Mouse (Mus musculus): ENCODE measurements around the gene Cers6.

Gene Cers6

GRCm38 (mm10) chr2:69019821-69020489, 158.7 kb downstream of the Cers6 start:
- no peak for DNase-seq (ENCODE audit: low spot score)

GRCm38 (mm10) chr2:69020636-69021310, 159.5 kb downstream of the Cers6 start:
- DNase-seq (ENCODE audit: low spot score): no peak

GRCm38 (mm10) chr2:69021516-69021915, 160.3 kb downstream of the Cers6 start:
- no peak for DNase-seq (ENCODE audit: low spot score)

- DNase-seq (ENCODE audit: low spot score): no peak
Observed at GRCm38 (mm10) chr2:69024856-69025255, 163.6 kb downstream of the Cers6 start.

GRCm38 (mm10) chr2:69032562-69032961, 171.3 kb downstream of the Cers6 start:
- DNase-seq (ENCODE audit: low spot score): no peak

- no peak for DNase-seq (ENCODE audit: low spot score)
Observed at GRCm38 (mm10) chr2:69035457-69035856, 174.2 kb downstream of the Cers6 start.

GRCm38 (mm10) chr2:69037362-69037761, 176.1 kb downstream of the Cers6 start:
- DNase-seq (ENCODE audit: low spot score): no peak

GRCm38 (mm10) chr2:69042327-69043106, 181.3 kb downstream of the Cers6 start:
- DNase-seq (ENCODE audit: low spot score): peak; percentile 35

- DNase-seq (ENCODE audit: low spot score): peak; percentile 71
Observed at GRCm38 (mm10) chr2:69043431-69044118, 182.3 kb downstream of the Cers6 start.

GRCm38 (mm10) chr2:69045926-69046325, 184.7 kb downstream of the Cers6 start:
- DNase-seq (ENCODE audit: low spot score): no peak

- no peak for DNase-seq (ENCODE audit: low spot score)
Observed at GRCm38 (mm10) chr2:69047297-69047696, 186.1 kb downstream of the Cers6 start.

GRCm38 (mm10) chr2:69047805-69048204, 186.6 kb downstream of the Cers6 start:
- no peak for DNase-seq (ENCODE audit: low spot score)

- DNase-seq (ENCODE audit: low spot score): no peak
Observed at GRCm38 (mm10) chr2:69049179-69049578, 187.9 kb downstream of the Cers6 start.

- DNase-seq (ENCODE audit: low spot score): no peak
Observed at GRCm38 (mm10) chr2:69050189-69050588, 188.9 kb downstream of the Cers6 start.

GRCm38 (mm10) chr2:69051596-69051995, 190.4 kb downstream of the Cers6 start:
- DNase-seq (ENCODE audit: low spot score): no peak

GRCm38 (mm10) chr2:69053210-69053858, 192.1 kb downstream of the Cers6 start:
- no peak for DNase-seq (ENCODE audit: low spot score)

GRCm38 (mm10) chr2:69054279-69054678, 193.0 kb downstream of the Cers6 start:
- DNase-seq (ENCODE audit: low spot score): peak; percentile 78

GRCm38 (mm10) chr2:69055174-69055573, 193.9 kb downstream of the Cers6 start:
- DNase-seq (ENCODE audit: low spot score): no peak

GRCm38 (mm10) chr2:69061313-69061712, 200.1 kb downstream of the Cers6 start:
- DNase-seq (ENCODE audit: low spot score): peak; percentile 29

- no peak for DNase-seq (ENCODE audit: low spot score)
Observed at GRCm38 (mm10) chr2:69061910-69062689, 200.9 kb downstream of the Cers6 start.

- no peak for DNase-seq (ENCODE audit: low spot score)
Observed at GRCm38 (mm10) chr2:69064759-69065158, 203.5 kb downstream of the Cers6 start.

Data from MN1 (cell line).